Mouse (Mus musculus) G1E (cell line): ENCODE measurements around the gene Lrrc2.

Experiments
- CTCF ChIP-seq: IDR thresholded peaks from 2 replicates; pipeline ENCODE4 v1.5.1; 2012; ENCODE audit warnings: low read depth, low read length, inconsistent platforms, mixed read lengths
- GATA1 ChIP-seq: IDR thresholded peaks from 2 replicates; pipeline ENCODE4 v1.6.1; 2012; ENCODE audit warnings: borderline replicate concordance, low read length, inconsistent platforms, mixed read lengths
- GATA2 ChIP-seq: IDR thresholded peaks from 2 replicates; pipeline ENCODE4 v1.6.1; 2012; ENCODE audit warnings: low read depth, low read length, inconsistent platforms, borderline replicate concordance
- POLR2AphosphoS5 ChIP-seq: IDR thresholded peaks from 2 replicates; pipeline ENCODE4 v1.6.1; 2012; ENCODE audit warnings: low read depth, low read length, inconsistent platforms; ENCODE audit not compliant: insufficient replicate concordance
- TAL1 ChIP-seq: conservative IDR thresholded peaks from 2 replicates; pipeline ENCODE4 v1.6.1; 2012; ENCODE audit warnings: low read depth, low read length, inconsistent platforms, mixed read lengths

GRCm38 (mm10) chr9:110963566-110964115, 12.3 kb downstream of the Lrrc2 start:
- no peak for TF ChIP-seq CTCF
- TF ChIP-seq POLR2AphosphoS5, result no peak
- TF ChIP-seq GATA2, result no peak
- no peak for TF ChIP-seq GATA1
- TF ChIP-seq TAL1, result no peak
